Mouse (Mus musculus) heart, postnatal 0 days (tissue): ENCODE measurements around the gene Cradd.

Experiments used
- CTCF ChIP-seq: IDR thresholded peaks from 2 replicates; pipeline ENCODE4 v1.5.1; 2016; ENCODE audit warnings: antibody characterized with exemption, control low read depth, low read depth
- EP300 ChIP-seq: IDR thresholded peaks from 2 replicates; pipeline ENCODE4 v1.6.1; 2016; ENCODE audit warnings: antibody characterized with exemption, low read depth

- TF ChIP-seq CTCF (no peak), EP300 (no peak)
Observed at GRCm38 (mm10) chr10:95152503-95152989, 171.4 kb downstream of the Cradd start.
